Mouse (Mus musculus): Measurements from ENCODE around the gene Fahd2a. TPM values are rescaled to one million over a fixed set of nuclear protein-coding genes. Genes with fewer than 3 reads are reported as not detected.

Fahd2a gene
- total and polyA plus RNA-seq, 3 experiments = 6.8 to 8.2 TPM; not detected in 1

DNA sequence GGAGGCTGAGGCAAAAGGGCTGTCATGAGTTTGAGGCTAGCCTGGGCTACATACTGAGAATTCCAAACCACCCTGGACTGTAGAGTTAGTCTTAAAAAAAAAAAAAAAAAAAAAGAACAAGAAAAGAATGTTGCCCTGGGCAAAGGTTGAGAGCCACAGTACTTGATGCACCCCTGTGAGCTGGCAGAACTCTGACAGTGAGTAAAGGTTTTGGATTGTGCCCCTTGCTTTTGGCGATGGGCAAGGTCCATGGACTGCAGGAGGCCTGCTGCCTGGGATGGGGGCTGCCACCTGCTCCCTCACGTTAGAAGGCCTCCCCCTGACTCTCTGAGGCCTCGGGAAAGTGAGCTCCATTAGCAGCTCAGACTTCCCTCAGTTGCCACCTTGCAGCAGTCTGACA is 27.7 kb downstream of the Fahd2a start:
- Histone ChIP-seq H3K4me1 (ENCODE audit: control insufficient read depth in 1 of 2, insufficient read depth in 2 of 2, low read length in 2 of 2) (no peaks in the 10 kb centered on the region), H3K36me3 (ENCODE audit: control insufficient read depth in 1 of 2, insufficient read depth in 2 of 2, low read length in 2 of 2) (no peaks in the 10 kb centered on the region), H3K27me3 (ENCODE audit: control insufficient read depth in 1 of 2, insufficient read depth in 2 of 2, low read length in 2 of 2) (peaks cover 1 to 9% of the 10 kb centered on the region in 2 experiments; a peak in 3 of 4 replicates), H3K79me2 (ENCODE audit: control insufficient read depth, insufficient read depth, low read length, poor library complexity) (no peaks in the 10 kb centered on the region), H3K4me3 (ENCODE audit: control insufficient read depth in 1 of 2, insufficient read depth in 1 of 2, low read depth in 2 of 2, low read length in 2 of 2) (no peak overlapping the region), H3K9me3 (replicated peaks; ENCODE audit: insufficient read depth, low read length) (no peaks in the 10 kb centered on the region), H3K9ac (ENCODE audit: control insufficient read depth, low read depth, low read length, poor library complexity, severe bottlenecking) (no peak overlapping the region), H3K27ac (ENCODE audit: control insufficient read depth, low read depth, low read length) (no peak overlapping the region)
- TF ChIP-seq RCOR1 (IDR thresholded peaks at IDR 0.05; ENCODE audit: low read depth, low read length) = no peak
- no peak for TF ChIP-seq POLR2AphosphoS5 (IDR thresholded peaks at IDR 0.05; ENCODE audit: borderline replicate concordance, low read depth, low read length)
- no peak for TF ChIP-seq ZNF384 (IDR thresholded peaks at IDR 0.05; ENCODE audit: low read depth, low read length)
- no peak for TF ChIP-seq ZC3H11A (IDR thresholded peaks at IDR 0.05; ENCODE audit: low read depth, low read length)
- no peak for TF ChIP-seq E2F4 (IDR thresholded peaks at IDR 0.05; ENCODE audit: borderline replicate concordance, low read depth, low read length)
- no peak for TF ChIP-seq CHD2 (IDR thresholded peaks at IDR 0.05; ENCODE audit: low read length)
- TF ChIP-seq MAX (IDR thresholded peaks at IDR 0.05; ENCODE audit: low read length) = no peak
- no peak for TF ChIP-seq MAZ (IDR thresholded peaks at IDR 0.05; ENCODE audit: low read depth, low read length)
- TF ChIP-seq ZMIZ1 (IDR thresholded peaks at IDR 0.05; ENCODE audit: low read depth, low read length) = no peak
- TF ChIP-seq SIN3A (IDR thresholded peaks at IDR 0.05; ENCODE audit: low read length) = no peak
- no peak for DNase-seq (ENCODE audit: low read depth, low spot score)

DNA sequence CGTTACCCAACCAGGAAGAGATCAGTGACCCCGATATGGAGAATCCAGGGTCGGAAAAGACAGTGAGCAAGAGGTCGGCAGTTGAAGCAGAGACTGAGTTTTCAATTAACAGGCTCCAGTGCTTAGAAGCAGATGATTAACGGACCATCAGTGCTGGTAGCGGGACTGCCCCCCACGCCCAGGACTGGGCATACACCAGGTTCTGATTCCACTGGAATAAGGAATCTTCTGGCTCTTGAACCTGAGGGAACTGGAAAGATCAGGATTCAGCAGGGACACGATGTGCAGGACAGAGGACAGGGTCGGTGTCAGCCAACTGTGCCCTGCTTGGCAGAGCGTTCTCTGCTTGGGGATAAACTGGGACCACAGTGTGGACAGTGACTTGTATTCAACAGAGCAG is 28.6 kb downstream of the Fahd2a start:
- no peak overlapping the region for H3K9ac ChIP-seq (ENCODE audit: control insufficient read depth, low read depth, low read length, poor library complexity, severe bottlenecking)
- no peaks in the 10 kb centered on the region for H3K9me3 ChIP-seq (replicated peaks; ENCODE audit: insufficient read depth, low read length)
- TF ChIP-seq CTCF (IDR thresholded peaks at IDR 0.05 in 2 of 3, conservative IDR thresholded peaks at IDR 0.05 in 1 of 3; ENCODE audit: control insufficient read depth in 1 of 3, insufficient read depth in 1 of 3, low read depth in 2 of 3, low read length in 3 of 3, poor library complexity in 1 of 3, severe bottlenecking in 1 of 3) = no peak
- no peak for TF ChIP-seq MXI1 (IDR thresholded peaks at IDR 0.05; ENCODE audit: low read depth, low read length)
- no peak for TF ChIP-seq RAD21 (IDR thresholded peaks at IDR 0.05; ENCODE audit: low read depth, low read length)
- TF ChIP-seq ETS1 (IDR thresholded peaks at IDR 0.05; ENCODE audit: low read depth, low read length) = no peak
- no peak for TF ChIP-seq JUND (IDR thresholded peaks at IDR 0.05; ENCODE audit: low read depth, low read length)
- no peak for TF ChIP-seq TBP (IDR thresholded peaks at IDR 0.05; ENCODE audit: low read depth, low read length)
- no peak for TF ChIP-seq TAL1 (IDR thresholded peaks at IDR 0.05; ENCODE audit: low read length)
- TF ChIP-seq CHD1 (IDR thresholded peaks at IDR 0.05; ENCODE audit: low read depth, low read length) = no peak
- no peak for TF ChIP-seq SIN3A (IDR thresholded peaks at IDR 0.05; ENCODE audit: low read length)
- H3K27me3 ChIP-seq (ENCODE audit: control insufficient read depth in 1 of 2, insufficient read depth in 2 of 2, low read length in 2 of 2) = peaks cover 1 to 9% of the 10 kb centered on the region in 2 experiments; a peak in 3 of 4 replicates
- H3K4me3 ChIP-seq (ENCODE audit: control insufficient read depth in 1 of 2, insufficient read depth in 1 of 2, low read depth in 2 of 2, low read length in 2 of 2) = no peak overlapping the region
- H3K79me2 ChIP-seq (ENCODE audit: control insufficient read depth, insufficient read depth, low read length, poor library complexity) = no peaks in the 10 kb centered on the region
- no peaks in the 10 kb centered on the region for H3K36me3 ChIP-seq (ENCODE audit: control insufficient read depth in 1 of 2, insufficient read depth in 2 of 2, low read length in 2 of 2)
- H3K4me1 ChIP-seq (ENCODE audit: control insufficient read depth in 1 of 2, insufficient read depth in 2 of 2, low read length in 2 of 2) = no peaks in the 10 kb centered on the region
- no peak overlapping the region for H3K27ac ChIP-seq (ENCODE audit: control insufficient read depth, low read depth, low read length)
- DNase-seq (ENCODE audit: low read depth, low spot score) = no peak

Data from MEL (cell line).